Mouse (Mus musculus) frontal cortex, adult 2 months (tissue): ENCODE measurements around the gene Amot. TPM values are rescaled to one million over a fixed set of nuclear protein-coding genes. Genes with fewer than 3 reads are reported as not detected.
A peak's percentile ranks its signal among the peaks of the same experiment; 100 is the strongest.

ENCODE experiments used
- DNase-seq, 2 experiments: peaks; one replicate each; pipeline ENCODE4 v3.0.0; 2022; ENCODE audit warnings: low spot score in 1 of 2; ENCODE audit errors: extremely low spot score in 1 of 2
- polyA plus RNA-seq: library from polyadenylated mRNA; depleted of rRNA; stranded (reverse); fragments of >200 nt; gene quantifications from 2 replicates; pipeline ENCODE4 v1.2.3, GENCODE M21; 2012

Gene Amot
- polyA plus RNA-seq, 1 experiment: 13.6 TPM

DNA sequence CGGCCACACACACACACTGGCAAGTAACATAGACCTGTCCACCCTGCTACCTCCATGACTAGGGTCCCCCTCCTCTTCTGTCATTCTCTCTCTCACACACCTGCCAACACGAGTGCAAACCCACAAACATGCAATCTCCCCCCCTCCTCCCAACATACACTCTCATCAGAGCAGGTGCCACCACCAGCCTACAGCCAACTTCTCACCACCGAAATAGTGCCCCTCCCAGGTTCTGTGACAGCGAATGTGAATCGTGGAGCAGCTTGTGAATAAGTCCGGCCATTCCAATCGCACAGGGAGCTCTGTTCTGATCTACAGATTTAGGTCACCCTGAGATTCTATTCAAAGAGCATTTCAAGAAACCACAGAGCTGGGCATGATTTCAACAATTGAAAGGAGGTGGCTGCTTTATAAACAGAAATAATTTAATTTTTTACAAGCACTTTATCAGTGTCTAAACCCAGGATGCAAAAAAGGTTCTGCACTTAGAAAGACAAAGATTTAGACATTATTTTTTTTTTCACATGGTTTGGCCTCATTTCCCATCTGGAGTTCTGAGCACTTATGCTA lies 21.4 kb downstream of the Amot start:
- DNase-seq: no peak

DNA sequence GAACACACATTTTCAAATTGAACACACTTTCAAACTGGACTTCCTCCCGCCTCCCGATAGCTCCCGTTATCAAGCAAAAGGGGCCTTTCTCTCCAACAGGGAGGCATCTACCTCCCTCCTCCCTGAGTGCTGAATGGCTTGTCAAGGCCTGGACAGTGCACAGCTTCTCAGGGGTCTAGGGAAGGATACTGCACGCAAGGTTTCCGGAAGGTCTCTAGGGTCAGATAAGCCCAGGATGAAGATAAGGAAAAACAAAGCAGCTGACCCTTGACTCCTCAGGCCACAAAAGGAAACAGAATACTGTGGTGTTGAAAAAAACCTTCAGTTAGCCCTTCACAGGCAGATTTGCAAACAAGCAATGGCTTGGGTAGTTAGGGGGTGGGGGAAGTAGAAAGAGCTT lies 22.6 kb downstream of the Amot start:
- no peak for DNase-seq

DNA sequence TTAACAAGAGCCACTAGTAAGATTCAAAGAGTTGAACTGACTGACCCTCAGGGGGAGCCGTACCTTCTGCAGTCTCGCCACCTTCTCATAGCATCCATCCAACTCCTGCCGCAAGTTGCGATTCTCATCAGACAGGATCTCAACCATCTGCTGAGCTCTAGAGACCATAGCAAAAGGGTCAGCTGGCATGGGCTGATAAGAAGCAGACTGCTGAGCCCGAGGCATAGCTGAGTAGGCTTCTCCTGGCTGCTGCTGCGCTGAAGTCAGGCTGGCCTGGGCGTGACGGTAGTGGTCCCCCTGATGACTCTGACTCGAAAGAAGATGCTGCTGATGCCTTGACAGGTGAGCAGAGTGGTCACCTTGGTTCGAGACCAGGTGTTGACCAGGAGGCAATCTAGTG lies 25.0 kb downstream of the Amot start:
- DNase-seq: no peak

DNA sequence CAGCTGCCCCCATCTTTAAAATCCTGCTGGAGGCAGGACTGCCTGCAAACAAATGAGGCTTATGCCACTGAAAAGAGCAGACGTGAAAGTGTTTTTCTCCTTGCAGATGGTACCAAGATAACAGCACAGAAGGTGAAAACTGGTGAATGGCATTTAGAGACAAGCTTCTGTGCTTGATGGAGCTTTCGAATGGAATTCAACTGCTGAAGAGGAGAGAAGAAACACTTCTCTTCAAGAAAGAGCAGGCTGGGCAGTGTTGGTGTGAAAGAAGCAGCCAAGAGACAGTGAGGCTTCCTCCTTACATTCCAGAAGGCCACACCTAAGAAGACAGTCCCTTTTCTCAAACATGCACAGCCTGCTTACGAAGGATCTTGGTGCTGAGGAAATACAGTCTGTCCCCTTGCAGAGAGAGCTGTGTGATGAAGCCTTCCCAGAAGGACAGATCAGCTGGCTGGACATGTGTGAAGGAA lies 27.2 kb downstream of the Amot start:
- peak; percentile 8 to 53 for DNase-seq

DNA sequence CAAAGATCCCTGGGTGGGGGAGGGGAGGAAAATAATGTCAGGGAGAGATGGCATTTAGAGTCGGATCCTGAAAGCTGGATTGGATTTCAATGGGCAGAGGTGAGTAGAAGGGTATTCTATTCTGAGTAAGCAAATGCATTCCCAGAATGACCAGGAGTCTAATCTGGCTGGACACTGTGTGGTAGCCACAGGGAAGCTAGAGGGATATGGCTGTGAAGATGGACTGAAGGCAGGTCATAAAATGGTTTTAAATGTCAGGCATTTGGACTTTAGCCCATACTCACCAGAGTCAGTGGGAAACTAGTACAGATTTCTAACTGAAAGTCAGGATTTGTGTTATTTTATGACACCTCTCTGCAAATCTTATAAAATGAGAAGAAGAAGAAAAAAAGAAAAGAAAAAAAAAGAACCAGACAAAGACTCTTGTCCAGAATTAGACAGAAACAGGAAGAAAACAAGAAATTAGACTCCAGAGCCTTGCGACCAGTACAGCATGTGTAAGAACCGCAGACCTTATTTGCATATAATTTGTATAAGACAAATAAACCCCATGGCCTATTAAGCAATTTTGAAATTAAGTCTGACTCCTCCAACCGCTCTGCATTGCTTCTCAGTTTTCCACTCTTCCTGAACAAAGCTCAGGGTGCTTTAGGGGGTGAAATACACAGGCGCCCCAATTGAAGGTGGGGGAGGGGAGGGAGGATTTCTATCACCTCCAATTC lies 27.8 kb downstream of the Amot start:
- DNase-seq: no peak

DNA sequence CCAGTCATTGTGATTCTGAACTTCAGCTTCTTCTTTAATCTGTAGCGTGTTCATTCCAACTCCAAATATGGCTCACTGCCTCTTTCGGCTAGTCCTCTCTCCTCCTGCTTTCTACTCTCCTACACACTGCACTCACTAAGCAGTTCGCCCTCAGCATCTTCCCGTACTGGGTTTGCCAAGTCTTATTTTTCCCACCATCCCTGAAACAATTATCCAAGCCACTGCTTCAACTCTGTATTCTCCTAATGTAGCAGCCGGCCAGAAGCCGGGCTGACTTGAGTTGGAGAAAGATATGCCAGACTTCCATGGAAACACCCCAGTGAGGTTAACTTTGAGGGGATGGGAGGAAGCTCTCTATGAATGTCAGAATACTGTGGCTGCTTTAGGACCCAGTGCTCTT lies 36.7 kb downstream of the Amot start:
- peak in 1 of 2 experiments; percentile 15 for DNase-seq

DNA sequence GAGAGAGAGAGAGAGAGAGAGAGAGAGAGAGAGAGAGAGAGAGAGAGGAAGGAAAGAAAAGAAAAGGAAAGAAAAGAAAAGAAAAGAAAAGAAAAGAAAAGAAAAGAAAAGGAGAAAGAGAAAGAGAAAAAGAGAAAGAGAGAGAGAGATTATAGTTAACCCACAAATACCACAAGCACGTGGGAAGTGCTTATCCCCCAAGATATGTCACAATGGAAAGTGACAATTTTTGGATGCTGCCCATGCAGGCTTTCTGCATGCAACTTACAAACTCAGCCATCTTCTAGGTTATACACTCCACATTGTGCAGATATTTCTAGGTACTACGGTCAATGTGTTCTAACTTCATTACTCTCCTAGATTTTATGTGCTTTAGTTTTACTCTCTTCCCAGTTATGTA lies 41.5 kb downstream of the Amot start:
- no peak for DNase-seq

DNA sequence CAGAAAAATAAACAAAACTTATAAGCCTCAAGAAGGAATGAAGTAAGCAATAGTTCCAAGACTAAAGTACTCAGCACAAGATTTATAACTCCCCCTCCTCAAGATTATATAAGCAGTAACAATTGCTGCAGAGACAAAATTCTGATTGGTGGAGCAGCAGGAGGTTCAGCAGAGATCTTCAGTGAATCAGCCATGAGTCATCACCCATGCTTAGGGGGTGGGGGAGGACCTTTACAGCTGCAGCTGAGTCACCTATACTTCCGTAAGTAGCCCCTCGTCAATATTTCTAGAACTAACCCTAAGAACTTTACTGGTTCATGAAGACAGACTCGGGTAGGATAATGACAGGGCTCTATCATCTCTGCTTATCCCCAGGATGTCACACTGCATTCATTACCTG lies 43.6 kb downstream of the Amot start:
- peak in 1 of 2 experiments; percentile 41 for DNase-seq

DNA sequence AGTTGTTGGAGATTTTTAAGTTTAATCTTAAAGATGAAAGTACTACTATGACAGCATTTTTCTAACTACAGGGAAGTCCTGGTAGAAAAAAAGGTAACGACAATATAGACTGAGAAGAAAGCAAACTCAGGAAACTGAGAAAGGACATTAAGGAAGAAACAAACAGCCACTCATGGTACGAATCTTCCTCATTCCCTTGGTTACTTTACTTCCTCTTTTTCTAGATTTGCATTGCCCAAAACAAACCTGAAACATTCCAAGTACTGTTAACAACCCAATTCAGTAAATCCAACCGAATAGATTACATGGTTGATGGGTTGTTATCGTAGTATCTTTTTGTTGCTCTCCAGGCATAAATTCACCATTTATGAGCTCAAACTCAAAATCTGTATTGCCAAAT lies 48.7 kb downstream of the Amot start:
- DNase-seq: no peak

DNA sequence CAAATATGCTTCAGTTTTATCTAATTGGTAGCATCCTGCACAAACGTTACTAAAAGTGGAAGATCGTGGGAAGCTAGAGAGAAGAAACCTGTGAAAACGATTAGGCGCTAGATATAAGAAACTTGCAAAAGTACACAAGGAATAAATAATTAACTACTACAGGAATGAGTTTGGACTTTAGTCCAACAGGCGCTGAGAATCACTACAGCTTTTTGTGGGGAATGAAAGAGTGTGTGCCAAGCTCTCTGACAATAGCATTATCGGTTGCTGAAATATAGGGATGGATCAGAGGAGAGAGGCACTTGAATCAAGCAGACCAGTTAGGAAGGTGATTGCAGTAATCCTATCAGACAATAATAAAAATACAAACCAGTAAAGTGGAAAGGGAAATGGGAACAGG lies 49.4 kb downstream of the Amot start:
- no peak for DNase-seq

DNA sequence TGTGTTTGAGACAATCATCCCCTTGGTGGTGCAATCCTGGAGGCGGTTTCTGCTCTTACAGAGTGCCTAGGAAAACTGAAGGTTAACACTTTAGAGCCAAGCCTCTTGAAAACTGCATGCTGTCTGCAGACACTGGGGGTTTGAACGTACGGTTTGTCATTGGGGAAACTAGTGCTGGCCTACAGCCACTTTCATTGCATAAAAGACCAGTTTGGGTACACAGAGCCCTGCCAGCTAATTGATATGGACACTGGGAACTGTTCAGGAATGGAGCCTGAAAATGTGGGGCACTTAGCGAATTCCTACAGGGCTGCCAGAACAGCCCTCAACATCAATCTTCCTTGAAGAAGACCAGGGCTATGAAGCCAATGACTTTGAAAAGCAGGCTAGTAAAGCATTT lies 50.2 kb downstream of the Amot start:
- no peak for DNase-seq

DNA sequence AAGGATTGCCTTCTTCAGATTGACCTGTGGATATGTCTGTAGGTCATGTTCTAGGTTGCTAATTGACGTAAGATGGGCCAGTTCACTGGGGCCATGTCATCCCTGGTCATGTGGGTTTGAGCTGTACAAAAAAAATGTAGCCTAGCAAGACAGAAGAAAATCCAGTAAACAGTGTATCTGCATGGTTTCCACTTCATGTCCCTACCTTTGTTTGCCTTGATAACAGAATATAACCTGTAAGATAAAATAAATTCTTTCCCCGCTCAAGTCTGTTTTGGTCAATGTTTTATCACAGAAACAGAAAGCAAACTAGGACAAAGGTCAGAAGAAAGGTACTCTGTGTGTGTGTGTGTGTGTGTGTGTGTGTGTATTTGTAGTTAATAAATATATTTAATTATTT lies 63.5 kb downstream of the Amot start:
- no peak for DNase-seq

DNA sequence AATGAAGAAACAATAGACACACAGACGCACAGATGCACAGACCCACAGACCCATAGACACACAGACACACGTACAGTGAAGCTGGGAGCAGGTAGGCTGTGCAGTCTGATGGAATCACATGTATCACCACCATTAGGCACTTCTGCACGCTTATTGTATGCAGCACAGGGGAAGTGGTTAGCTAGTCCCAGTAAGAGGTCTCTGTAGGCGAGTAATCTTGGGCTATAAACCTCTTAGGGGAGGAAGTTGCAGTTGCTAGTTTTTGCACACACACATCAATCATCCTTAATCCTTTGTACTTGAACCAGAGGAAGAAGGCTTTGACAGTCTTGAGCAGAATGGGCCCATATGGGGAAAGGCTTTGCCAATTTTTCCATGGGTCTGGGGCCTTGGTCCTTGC lies 71.3 kb downstream of the Amot start:
- DNase-seq: no peak

DNA sequence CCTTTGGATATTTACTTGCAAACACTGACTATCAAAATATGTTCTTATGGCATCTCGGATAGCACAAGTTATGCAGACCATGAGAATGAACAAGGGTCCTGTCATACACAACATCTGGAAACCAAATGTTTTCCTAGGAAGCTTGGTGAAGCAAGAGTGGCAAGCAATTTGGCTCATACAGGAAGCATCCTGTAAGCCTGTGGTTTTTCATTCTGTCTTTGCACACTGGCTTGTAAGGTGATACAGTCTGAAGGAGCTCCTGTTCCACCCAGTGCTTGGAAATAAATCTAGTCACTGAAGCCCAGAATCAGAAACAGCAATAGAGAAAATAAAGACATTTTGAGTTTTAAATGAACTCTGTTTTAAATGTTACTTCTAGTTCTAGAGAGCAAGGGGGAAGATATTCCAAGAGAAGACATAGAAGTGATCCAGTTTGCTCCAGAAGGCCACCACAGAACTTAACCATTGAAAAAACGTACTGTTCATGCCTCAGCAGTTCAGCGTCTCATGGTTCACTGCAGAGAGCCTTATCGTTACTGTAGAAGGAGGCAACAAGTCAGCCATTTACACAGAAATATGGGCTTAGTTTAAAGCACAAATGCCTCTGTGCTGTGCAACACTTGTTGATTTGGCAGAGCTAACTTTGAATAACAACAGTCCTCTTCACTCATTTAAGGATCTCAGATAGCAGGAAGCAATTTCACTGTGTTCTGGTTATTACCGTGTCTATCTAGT lies 74.0 kb downstream of the Amot start:
- DNase-seq: no peak

DNA sequence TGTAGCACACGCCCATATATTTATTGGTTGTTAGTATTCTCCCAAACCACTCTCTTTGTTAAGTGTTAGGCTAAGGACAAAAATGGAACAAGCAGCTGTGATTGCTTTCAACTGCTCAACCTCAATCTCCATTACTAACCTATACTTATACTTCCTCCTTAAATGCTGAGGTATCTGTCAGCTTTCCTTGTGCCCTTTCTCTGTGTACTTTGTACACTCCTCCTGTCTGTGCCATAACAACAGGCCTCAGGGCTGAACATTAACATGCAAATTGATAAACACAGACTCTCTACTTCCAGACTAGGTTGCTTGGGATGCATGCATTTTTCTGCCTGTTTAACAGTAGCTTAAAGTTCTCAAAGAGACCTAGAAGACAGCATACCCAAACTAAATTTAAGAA lies 76.2 kb downstream of the Amot start:
- DNase-seq: no peak

DNA sequence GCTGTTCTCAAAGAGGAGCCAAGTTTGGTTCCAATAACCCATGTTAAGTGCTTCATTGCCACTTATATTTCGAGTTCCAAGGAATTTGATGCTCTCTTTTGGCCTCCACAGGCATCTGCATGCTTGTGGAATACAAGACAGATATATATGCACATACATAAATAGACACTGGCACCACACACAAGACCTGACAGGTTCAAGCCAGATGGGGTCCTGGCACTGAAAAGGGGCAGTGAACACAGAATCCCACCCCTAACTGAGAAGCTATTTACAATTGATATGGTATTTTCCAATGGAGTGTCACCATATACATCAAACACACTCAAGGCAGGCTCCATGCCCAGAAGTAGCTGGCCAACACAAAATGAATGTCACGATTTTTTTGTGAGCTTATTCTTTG lies 81.0 kb downstream of the Amot start:
- no peak for DNase-seq

DNA sequence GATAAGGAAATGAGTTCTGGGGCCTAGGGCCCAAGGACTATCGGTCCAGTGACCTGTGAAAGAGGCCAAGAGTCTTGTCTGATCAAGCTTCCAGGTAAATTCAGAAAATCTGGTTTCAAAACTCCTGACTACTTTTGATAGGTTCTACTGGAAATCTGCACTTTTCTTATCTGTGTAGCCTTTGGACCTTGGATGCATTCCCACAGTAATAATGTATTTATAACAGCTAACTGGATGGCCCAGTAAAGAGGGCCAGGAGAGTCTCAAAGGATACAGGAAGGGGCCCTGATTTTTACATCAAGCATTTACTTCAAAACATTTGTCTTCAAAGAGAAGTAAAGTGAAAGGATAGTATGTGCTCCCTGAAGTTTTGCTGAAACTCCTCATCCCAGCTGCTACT lies 90.7 kb downstream of the Amot start:
- DNase-seq: no peak

DNA sequence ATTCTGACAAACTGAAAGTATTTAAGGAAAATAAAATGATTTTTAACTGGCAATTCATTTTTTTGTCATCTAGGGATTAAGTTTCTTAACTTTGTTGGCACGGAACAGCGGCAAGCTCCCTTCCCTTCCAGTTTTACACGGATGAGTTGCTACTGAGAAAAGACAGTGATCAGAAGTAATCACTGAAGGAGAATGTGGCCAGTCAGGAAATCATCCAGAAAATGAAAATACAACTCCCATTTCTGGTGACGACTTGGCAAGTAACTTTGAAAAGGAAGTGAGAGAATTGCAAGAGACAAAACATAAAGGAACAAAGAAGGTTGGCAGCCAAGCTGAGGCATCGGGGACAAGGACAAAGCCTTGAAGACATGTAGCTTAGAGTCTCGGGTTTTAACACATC lies 93.6 kb downstream of the Amot start:
- no peak for DNase-seq

DNA sequence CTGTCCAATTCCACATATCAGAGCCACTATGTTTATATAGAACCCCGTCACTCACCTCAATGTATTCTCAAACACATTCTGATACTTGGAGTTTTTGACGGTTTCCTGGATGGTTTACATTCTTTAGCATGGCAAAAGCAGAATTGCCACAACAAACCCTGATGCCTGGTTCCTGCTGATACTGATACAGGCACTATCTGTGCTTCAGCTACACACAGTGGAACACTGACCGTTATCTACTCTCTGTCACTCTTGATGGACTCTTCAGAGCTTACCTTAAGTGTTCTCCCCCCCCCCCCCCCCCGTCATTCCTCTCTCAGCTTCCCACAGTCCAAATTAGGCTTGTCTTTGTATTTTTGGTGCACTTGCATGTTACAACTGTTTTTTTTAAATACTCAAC lies 98.9 kb downstream of the Amot start:
- DNase-seq: no peak

DNA sequence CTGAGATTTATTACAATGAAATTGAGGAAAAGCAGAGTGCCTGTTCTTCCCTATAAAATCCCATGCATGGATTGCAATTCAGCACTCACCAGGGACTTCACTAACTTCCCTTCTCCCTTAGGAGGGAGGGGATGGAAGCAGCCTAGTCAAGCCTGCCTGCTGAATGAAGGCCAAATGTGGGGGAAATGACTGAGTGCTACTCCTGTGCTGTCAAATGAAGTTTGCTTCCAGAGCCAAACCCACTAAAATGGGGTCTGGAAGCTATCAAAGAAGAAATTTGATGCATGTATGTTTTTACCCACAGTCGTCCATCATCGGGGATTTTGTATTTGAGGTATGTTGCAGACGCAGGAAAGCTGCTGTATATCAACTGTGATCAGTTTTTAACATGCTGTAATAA lies 103.1 kb downstream of the Amot start:
- DNase-seq: no peak

DNA sequence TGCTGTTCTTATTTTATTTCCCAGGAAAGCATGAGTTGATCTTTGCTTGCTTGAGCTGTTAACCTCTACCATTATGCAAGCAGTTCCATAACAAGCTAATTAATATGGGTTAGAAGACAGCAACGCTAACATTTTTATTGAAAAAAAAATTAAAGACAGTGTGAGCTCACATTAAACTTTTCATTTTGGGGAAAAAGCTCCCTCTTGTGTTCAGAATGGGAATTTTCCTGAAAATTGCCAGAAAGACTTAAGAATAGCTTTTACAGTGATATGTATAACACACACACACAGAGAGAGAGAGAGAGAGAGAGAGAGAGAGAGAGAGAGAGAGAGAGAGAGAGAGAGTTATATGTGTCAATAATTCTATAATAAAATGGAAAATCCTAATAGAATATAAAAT lies 105.7 kb downstream of the Amot start:
- DNase-seq: peak in 1 of 2 experiments; percentile 71
